Mouse (Mus musculus) right cerebral cortex, postnatal 36 days (tissue): ENCODE data around the gene Sema4f.

Experiments
- DNase-seq, 2 experiments: peaks; one replicate each; pipeline ENCODE4 v3.0.0; 2022; ENCODE audit warnings: low spot score in 2 of 2, mixed read lengths in 1 of 2

The Sema4f gene

GRCm38 (mm10) chr6:82871632-82872331, 67.8 kb downstream of the Sema4f start:
- DNase-seq = no peak

GRCm38 (mm10) chr6:82868476-82868875, 71.1 kb downstream of the Sema4f start:
- no peak for DNase-seq

DNA sequence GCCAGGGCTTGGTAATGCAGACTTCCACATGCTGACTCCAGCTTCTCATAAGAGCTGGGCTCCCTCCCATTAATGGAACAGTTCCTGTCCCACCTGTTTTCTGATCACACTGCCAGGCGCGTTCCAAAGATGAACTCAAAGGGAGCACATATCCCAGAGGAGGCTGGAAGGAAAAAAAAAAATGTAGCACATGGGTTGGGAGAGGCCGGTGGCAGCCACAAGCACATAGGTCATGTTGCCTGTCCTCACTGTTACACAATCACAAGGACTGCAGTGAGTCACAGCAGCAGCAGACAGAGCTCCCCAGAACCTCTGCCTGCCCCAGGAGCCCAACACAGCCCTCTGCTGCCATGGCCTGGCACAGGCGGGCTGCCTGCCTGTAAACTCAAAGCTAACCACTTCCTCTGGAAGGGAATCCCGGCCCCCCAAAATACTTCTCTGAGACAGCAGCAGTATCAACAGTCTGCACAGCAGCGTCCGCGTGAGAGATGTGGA, 76.1 kb downstream of the Sema4f start:
- DNase-seq = peak; percentile 13 to 17

DNA sequence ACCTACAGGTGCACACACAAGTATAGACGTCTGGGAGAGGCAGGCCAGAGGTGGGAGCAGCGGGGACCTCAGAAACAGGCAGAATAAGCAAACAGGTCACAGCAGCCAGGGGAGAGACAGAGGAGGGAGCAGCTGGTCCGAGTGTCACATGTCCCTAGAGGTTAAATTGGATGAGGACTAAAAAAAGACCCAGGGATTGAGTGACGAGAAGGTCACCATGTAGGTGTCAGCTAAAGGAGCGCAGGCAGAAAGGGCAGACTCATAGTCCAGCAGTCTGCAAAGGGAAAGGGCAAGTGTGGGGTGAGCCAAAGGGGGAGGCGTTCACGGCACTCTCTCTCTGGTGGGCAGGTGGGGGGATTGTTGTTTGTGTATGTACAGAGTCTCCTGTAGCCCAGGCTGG, 77.1 kb downstream of the Sema4f start:
- no peak for DNase-seq

- no peak for DNase-seq
Measured at GRCm38 (mm10) chr6:82862042-82862441, 77.5 kb downstream of the Sema4f start.
